Mouse (Mus musculus) urinary bladder, postnatal 10 days (tissue): ENCODE data around the gene Nceh1.
"Not testable (repeated sequence)": the region's sequence is repeated elsewhere in the genome, so short reads cannot be mapped to it uniquely, and the experiment has no call there.

ENCODE experiments used
- DNase-seq: peaks from one replicate; pipeline ENCODE4 v3.0.0; 2022; ENCODE audit warnings: low spot score

The Nceh1 gene

DNA sequence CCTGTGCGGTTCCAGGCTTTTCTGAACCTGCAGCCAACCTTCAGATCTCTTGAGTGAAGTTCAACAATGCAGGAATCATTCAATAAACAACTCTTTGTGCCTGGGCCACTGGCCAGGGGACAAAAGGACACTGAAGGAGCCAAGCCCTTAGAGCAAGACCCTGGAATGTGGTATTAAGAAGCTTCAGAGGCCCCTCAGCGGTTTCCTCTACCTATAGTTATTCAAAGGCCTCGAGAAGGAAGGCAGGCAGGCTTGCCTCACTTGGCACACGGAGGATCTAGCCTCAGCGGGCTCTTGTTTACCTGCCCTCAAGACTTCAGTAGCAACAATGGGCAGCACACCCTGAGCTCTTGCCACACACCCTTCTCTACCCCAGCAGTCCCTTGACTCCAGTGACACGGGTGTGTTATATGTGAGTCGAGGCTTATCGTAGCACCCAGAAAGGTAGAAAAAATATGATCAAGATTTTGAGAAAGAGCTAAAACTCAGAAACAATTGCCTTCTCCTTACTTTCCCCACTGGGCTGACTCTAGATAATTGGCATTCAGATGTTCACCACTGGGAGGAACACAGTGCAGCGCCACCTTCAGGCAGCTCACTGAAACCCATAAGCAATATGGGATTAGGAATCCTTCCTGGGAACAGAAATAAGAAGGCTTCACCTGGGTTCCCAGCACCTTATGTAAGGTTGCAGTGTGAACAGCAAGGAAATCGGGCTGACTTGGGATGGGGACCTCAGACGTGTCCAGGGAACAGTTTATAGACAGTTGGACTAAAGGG, 46.0 kb downstream of the Nceh1 start:
- no peak for DNase-seq

DNA sequence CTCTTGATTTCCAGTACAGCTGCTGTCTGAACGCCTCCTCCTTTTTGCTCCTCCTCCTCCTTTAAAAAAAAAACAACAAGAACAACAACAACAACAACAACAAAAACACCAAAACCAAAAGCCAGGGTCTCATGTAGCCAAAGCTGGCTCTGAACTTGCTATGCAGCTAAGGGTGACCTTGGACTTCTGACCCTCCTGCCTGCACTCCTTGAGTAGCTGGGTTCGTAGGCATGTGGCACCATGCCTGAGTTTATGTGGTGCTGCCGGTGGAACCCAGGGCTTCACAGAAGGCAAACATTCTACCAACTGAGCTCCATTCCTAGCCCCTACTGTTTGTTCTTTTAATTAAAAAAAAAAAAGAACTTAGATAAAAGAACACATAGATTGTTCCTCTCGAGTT, 50.6 kb downstream of the Nceh1 start:
- DNase-seq = no peak

DNA sequence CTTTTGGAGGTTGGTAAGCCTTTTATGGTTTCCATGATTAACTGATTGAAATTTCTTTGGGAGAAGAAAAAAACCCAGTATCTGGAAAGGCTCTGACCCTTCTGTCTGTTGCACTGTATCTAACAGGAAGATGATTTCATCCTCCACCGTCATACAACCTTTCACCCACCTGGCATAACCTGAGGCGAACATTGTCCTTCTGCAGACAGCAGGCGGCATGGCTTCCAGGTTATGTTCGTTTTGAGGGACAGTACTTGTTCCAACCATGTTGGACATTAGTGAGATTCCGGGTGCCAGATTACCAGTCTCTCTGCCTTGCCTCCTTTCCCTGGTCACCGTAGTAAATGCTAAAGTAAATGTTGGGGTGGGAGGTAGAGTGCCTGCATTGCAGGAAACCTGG, 51.1 kb downstream of the Nceh1 start:
- DNase-seq = no peak

DNA sequence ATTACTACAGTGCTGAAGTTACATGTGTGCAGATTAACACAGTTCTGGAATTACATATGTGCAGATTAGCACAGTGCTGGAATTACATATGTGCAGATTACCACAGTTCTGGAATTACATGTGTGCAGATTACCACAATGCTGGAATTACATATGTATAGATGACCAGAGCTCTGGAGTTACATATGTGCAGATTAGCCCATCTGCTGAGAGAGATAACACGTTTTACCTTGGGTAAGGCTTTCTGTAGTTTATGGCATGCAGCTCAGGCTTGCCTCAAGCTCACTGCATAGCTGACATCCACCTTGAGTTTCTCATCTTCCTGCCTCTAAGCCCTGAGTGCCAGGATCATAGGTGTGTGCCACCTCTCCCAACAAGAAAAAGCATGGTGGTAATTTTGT, 52.2 kb downstream of the Nceh1 start:
- no peak for DNase-seq

DNA sequence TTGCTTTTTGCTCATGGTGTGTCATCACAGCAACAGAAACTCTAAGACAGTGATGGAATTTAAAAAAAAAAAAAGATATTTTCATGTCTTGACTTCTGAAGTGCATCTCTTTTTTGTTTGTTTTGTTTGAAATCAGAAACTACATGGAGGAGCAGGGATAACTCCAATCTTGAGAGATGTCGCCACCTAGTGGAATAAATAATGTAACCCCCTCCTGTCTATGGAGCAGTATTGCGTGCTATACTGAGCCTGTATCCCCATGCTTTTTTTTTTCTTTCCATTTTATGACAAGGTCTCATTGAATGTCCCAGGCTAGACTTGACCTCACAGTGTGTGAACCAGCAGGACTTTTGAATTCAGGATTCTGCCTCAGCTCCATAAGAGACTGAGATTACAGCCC, 54.5 kb downstream of the Nceh1 start:
- DNase-seq = no peak

DNA sequence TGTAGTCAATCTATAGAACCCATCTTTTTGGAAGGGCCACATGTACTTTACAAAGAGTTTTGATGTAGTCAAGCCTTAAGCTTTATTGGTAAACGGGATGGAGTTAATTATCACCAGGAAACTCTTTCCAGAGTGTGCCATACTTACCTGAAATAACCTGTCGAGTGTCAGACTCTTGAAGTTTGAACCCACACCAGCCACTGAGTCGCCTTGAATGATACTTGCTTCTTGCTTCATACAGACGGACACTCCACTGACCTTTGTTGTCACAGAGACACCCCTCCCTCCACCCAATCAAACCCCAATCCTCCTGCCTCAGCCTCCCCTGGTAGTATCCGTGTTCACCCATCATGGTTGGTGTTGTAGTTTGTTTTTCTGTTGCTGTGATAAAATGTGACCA, 55.8 kb downstream of the Nceh1 start:
- no peak for DNase-seq

DNA sequence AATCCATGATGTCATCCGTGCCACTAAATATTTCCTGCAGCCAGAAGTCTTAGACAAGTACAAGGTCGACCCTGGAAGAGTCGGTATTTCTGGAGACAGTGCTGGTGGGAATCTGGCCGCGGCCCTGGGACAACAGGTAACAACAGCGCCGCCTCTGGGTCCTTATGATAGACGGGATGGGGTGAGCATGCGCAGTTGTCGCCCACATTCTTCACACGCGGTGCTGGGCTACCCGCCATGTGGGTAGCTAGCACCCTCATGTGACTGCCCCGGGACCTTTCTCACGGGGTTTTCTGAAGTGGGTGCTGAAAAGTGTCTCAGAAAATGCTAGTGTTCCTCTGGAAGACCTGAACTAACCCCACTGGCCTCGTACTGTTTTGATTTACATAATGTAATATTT, 56.8 kb downstream of the Nceh1 start:
- DNase-seq = no peak

DNA sequence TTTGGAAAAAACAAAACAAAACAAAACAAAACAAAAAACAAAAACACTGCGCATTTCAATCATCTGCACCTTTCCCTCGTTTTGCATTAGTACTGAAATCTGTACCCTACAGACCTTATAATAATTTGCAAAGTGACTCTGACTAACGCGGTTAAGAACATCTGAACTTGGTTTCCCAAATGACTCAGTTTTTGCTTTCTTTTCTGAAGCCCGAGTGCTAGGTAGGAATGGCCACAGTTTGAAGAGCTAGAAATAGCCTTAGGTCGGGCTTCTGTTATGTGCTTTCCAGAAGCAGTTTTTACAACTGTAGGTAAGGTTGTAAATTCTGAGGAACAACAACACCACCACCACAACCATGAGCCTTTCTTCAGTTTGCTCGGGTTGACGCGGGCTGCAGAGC, 59.1 kb downstream of the Nceh1 start:
- no peak for DNase-seq

DNA sequence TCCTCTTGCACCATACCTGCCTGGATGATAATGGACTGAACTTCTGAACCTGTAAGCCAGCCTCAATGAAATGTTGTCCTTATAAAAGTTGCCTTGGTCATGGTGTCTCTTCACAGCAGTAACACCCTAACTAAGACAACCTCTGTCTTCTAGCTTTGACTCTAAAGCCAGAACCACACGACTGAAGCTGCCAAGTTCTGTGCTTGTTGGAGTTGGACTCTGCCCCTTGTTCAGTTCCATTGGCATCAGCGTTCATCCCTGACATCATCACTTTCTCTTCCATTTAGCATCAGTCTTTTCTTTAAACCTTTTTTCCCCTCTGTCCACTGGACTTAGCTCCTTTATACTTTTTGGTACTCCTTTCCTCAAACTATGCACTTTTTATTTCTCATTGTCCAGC, 63.4 kb downstream of the Nceh1 start:
- no peak for DNase-seq

DNA sequence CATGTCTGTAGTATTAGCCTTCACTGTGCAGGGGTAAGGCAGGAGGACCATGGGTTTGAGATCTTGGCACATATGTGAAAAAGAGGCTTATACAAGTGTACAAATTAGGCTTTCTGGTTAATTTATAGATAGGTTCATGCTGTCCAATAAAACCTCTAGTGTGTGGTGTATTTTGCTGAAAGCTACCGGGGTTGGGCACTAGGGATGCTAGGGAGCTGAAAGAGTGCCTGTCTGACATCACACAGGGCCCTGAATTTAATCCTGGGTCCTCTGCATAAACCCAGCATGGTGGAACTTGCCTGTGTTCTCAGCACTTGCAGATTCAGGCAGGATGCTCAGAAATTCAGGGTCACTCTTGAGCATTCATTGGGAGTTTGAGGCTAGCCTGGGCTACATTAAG, 65.0 kb downstream of the Nceh1 start:
- DNase-seq = no peak

DNA sequence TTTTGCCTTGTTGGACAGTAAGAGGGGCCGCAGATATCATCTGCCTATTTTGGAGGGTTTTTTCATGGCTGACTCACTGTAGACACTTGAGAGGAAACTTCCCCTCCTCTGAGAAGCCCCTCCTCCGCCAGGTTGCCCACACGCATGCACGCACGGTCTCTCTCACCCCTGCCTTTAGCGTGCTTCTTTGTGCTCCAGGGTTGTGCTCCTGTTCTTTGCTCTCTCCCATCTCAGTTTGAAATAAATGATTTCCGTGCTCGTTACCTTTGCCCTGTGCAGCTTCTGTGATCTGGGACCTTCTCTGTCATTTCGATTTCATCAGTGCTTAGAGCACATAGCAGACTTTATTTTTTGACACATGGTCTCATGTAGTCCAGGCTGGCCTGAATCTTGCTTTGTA, 66.3 kb downstream of the Nceh1 start:
- DNase-seq = no peak

DNA sequence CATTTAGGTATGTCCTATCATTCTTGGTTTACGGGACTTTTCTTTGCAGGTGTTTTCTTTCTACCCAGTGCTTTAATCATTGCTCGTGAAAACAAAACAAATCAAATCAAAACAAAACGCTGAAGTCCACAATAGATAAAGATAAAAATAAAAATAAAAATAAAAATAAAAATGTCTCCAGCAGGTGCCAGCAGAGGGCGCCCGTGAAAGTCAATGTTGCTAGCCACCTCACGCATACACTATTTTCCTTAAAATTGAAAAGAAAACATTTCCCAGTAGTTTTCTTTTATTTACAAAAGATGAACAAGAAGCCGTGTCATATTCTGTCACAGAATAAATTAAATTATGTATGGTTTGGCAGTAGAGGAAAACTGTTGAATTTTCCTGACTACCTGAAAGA, 68.2 kb downstream of the Nceh1 start:
- DNase-seq = no peak

DNA sequence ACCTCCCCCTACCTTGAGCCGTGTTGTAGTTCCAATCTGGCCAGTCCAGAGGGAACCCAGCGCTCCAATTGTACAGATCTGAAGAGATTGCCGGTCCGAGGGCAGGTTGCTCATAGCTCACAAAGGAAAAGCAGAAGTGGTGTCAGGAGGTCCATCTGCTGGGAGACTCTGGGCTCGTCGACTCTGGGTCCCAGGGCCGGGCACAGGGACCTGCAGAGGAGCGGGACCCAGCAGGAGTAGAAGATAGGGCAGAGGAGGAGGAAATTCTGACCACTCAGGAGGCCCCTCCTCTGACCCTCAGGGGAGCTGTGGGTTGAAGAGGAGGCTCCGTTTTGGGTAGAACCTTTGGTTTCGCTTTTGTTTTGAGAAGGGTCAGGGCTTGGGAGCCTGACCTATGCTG, 75.7 kb downstream of the Nceh1 start:
- DNase-seq = no peak

DNA sequence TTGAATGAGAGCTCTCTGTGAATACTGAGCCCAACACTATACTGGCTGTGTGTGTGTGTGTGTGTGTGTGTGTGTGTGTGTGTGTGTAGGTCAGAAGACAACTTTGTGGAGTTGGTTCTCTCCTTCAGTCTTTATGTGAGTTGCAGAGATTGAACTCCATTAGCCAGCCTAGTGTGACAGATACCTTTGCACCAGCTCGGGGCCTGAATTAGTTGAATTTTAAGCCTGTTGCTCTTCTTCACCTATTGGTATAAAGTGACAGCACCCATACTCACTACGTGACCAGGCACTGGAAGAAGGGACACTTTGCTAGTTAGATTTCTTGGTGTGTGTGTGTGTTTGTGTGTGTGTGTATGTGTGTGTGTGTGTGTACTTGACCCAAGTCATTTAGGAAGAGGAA, 77.6 kb downstream of the Nceh1 start:
- no peak for DNase-seq

DNA sequence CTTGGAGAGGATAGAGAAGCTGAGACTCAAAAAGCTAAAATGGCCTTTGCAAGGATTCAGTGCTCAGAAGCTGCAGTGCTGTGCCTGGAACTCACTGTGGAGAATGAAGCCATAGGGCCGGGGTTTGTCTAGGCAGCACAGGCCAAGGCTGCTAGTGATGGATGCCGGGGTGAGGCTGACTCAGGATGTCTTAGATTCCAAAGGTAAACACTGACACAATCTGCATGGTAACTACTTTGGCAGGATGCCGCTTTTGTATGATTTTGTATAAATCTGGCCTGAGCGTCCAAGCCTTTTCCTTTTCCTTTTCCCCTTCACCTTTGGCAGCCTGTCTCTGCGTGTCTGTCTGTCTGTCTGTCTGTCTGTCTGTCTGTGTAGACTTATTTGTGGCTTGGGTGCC, 84.6 kb downstream of the Nceh1 start:
- DNase-seq = no peak

DNA sequence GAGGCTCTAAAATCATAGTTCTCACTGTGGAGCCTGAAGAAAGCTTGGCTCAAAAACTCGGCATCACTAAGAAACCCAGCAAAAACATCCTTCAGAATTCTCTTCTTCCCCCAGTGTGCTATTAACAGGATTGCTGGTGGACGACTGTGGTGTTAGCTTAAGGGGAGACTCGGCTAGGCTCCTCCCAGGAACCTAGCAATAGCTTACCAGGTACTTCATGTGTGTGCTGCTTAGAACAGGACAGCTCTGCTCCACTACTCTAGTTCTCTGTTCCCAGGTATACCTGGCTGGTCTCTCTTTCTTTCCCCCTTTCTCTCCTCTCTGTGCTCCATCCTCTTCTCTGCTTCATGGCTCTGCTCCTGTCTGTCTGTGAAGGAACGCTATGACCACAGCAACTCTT, 85.1 kb downstream of the Nceh1 start:
- DNase-seq = no peak

DNA sequence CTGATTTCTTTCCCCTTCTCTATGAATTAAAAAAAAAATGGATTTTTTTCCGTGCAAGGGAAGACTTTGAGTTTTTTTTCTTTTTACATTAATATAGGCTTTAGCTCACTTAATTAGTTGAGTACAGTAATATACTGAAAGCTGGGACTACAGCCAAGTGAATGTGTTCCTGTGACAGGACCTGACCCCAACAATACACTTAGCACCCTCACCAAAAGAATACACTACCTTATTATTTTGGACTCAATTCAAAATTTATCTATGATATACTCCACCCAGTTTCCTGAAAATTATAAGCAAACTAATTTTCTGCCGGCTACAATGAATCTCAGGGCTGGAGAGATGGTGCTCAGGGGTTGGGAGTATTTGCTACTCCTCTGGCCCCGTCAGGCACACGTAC, 86.4 kb downstream of the Nceh1 start:
- DNase-seq = no peak

DNA sequence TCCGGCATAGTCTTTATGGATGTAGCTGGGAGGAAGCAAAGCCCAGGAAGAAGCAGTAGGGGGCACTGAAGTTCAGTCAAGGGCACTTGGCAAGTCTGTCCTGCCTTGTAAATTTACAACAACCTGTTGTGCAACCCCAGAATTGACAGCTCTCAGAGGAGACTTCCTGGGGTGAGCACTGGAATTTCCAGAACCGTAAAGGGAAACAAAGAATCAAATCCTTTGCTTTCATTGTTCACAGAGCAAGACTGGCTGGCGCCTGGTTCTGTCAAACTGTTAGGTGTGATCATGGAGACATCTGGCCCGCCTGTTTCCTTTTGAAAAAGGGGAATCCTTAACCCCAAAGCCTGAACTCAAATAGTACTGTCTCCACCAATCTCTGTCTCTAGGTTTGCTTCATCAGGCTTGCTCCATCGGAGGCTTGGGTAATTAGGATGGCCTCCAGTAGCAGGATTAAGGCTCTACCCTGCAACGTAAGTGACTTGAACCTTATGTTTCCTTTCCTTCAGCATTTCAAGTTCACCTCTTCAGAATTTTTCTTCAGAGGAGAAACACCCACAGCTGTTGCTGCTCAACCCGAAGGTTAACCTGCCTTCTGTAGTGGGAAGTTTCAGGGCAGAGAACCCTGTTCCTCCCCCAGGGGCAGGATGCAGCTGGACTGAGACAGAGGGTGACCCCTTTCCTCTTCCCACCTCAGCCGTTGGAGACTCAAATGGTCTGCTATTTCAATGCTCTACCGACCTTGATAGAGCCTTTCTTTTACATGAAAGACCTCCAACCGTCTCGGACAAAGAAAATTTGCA, 87.6 kb downstream of the Nceh1 start:
- no peak for DNase-seq

DNA sequence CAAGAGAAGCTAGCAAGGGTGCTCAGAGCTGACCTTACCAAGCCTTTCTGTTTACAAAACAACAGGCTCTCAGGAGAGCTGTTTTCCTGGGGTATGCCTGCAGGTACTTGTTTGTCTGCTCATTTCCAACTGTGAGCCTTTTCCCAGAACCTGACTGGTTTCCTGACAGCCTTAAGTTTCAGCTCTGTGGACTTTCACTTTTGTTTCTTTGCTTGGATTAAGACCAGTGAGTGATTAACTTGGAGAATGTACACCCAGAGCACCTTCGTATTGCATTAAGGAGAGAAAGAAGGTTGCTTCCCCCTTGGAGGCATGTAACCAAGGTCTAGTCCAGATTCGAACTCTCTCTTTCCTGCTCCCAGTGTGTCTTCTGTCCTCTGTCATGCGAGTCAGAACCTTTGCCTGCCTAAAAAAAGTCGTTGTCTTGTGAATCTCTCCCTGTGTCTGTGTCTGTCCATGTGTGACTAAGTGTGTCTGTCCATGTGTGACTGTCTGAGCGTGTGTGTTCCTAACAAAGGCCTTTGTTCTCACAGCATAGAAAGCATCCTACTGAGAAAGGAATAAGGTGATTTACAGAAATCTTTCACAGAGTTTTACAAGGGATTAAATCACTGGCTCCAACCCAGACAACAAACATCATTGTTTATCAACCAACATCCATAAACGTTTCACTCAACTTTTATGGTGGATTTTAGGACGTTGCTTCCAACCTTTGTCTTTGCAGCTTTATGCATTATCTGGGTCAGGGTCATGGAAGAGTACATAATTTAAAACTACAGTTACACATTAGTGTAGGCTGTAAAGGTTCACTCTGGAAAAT, 90.4 kb downstream of the Nceh1 start:
- DNase-seq = no peak

DNA sequence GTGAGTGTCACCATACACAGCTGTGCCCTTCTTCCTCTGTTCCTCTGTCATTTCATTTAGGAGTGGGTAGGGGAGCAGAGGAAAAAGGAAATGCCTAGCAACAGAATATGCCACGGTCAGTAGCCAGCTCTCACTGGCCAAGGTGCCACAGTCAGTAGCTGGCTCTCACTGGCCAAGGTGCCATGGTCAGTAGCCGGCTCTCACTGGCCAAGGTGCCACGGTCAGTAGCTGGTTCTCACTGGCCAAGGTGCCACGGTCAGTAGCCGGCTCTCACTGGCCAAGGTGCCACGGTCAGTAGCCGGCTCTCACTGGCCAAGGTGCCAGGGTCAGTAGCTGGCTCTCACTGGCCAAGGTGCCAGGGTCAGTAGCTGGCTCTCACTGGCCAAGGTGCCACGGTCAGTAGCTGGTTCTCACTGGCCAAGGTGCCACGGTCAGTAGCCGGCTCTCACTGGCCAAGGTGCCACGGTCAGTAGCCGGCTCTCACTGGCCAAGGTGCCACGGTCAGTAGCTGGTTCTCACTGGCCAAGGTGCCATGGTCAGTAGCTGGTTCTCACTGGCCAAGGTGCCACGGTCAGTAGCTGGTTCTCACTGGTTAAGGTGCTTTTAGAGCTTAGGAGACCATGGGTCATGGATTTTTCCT, 96.6 kb downstream of the Nceh1 start:
- DNase-seq = not testable (repeated sequence)

DNA sequence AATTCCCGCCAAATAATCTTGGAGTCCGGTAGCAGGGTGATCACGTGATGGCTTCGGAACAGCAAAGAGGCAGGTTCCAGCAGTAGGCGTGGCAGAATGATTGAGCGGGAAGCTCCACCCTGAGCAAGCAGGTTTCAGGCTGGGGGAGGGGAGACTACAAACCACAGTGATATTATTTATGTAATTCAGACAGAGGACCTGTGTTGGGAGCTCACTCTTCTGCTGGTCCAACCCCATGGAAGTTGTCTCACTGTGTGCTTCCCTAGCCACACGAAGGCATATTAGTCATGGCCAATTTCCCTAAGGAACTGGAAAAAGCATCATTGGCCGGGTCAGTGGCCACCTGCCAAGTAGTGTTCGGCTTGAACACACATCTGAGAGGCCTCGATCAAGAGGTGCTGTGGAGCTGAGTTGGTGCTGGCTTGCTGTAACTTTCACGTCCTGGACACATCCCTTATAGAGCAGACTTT, 97.5 kb downstream of the Nceh1 start:
- no peak for DNase-seq

DNA sequence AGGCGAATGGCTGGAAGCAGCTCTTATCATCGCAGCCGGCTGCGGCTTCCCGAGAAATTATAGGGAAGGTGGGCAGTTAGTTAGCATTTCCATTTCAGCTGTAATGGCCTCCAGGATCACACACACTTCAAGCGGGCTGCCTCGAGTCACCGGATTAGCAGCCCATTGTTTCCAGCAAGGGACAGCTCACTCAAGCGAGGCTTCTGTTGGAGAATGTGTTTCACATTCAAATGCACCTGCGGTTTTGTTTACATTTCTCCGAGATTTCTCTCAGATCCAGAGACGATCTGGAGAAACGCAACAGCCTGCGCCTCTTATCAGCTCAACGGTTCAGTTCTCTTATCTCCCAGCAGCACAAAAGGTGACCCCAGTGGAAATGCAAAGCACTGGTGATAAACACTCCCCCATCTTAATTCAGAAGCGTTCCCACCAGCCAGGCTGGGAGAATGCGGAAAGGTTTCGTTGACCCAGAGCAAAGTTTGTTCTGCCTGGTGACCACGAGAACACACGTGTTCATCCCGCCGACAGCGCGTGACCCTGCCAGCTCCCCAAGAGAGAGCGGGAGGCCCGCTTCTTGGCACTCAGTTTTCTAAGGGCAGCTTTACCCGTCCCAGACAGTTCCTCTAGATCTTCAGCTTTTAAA, 100.4 kb downstream of the Nceh1 start:
- DNase-seq = no peak
